Mouse (Mus musculus) heart, postnatal 0 days (tissue): Measurements from ENCODE around the gene Cldn14. TPM values are rescaled to one million over a fixed set of nuclear protein-coding genes. Genes with fewer than 3 reads are reported as not detected.
"Not testable (repeated sequence)": the region's sequence is repeated elsewhere in the genome, so short reads cannot be mapped to it uniquely, and the experiment has no call there.

Experiments
- ATAC-seq: fragments of 200-750 bp; cut with Nextera tagmentation; 2 replicates; pipeline ENCODE4 v1.8.0; 2017; ENCODE audit warnings: low read depth, moderate number of reproducible peaks, moderate library complexity; ENCODE audit not compliant: insufficient read depth
- DNase-seq: peaks from one replicate; pipeline ENCODE4 v3.0.0-alpha.2; 2016; ENCODE audit warnings: low spot score
- H3K27ac ChIP-seq: fragments of 300-500 bp; sonication (generic); 2 replicates; pipeline ENCODE4 v1.5.1; 2014; ENCODE audit warnings: low read depth, mild to moderate bottlenecking
- H3K27me3 ChIP-seq: fragments of 300-500 bp; sonication (generic); 2 replicates; pipeline ENCODE4 v1.6.1; 2014; ENCODE audit warnings: low read length, mixed read lengths; ENCODE audit not compliant: control insufficient read depth, insufficient read depth
- H3K36me3 ChIP-seq: fragments of 300-500 bp; sonication (generic); replicated peaks from 2 replicates; pipeline ENCODE4 v1.6.1; 2014; ENCODE audit warnings: low read length, mixed read lengths; ENCODE audit not compliant: control insufficient read depth, insufficient read depth
- H3K4me1 ChIP-seq: fragments of 300-500 bp; sonication (generic); 2 replicates; pipeline ENCODE4 v1.6.1; 2014; ENCODE audit warnings: antibody characterized with exemption; ENCODE audit not compliant: control insufficient read depth, insufficient read depth
- H3K4me2 ChIP-seq: fragments of 300-500 bp; sonication (generic); 2 replicates; pipeline ENCODE4 v1.6.1; 2014; ENCODE audit warnings: low read depth, mild to moderate bottlenecking, low read length, moderate library complexity
- H3K4me3 ChIP-seq: fragments of 300-500 bp; sonication (generic); 2 replicates; pipeline ENCODE4 v1.5.1; 2014; ENCODE audit warnings: low read depth, low read length
- H3K9ac ChIP-seq: fragments of 300-500 bp; sonication (generic); replicated peaks from 2 replicates; pipeline ENCODE4 v1.6.1; 2014; ENCODE audit warnings: low read depth, low read length, mixed read lengths
- H3K9me3 ChIP-seq: fragments of 300-500 bp; sonication (generic); replicated peaks from 2 replicates; pipeline ENCODE4 v1.6.1; 2016; ENCODE audit warnings: low read length; ENCODE audit not compliant: control insufficient read depth
- CTCF ChIP-seq: IDR thresholded peaks from 2 replicates; pipeline ENCODE4 v1.5.1; 2016; ENCODE audit warnings: antibody characterized with exemption, control low read depth, low read depth
- EP300 ChIP-seq: IDR thresholded peaks from 2 replicates; pipeline ENCODE4 v1.6.1; 2016; ENCODE audit warnings: antibody characterized with exemption, low read depth
- WGBS: fragments of 180-500 bp; shearing (Covaris S2); extraction: QIAGEN DNeasy Blood & Tissue Kit; methylation state at CpG from one replicate; pipeline ENCODE4 v1.1.7; 2014; 5-methylcytosine and 5-hydroxymethylcytosine counted together
- polyA plus RNA-seq: library from polyadenylated mRNA; unstranded; fragments of >200 nt; fragmentation: Nextera tagmentation; extraction: Ambion mirVana; gene quantifications from 2 replicates; pipeline ENCODE4 v1.2.1, GENCODE M21; 2015
- total RNA-seq: library from RNA; depleted of rRNA; stranded (reverse); fragments of >200 nt; gene quantifications from 2 replicates; pipeline ENCODE4 v1.2.3, GENCODE M21; 2014; ENCODE audit warnings: low replicate concordance

The Cldn14 gene
- total and polyA plus RNA-seq, 2 experiments from 2014 or later, result not detected

DNA sequence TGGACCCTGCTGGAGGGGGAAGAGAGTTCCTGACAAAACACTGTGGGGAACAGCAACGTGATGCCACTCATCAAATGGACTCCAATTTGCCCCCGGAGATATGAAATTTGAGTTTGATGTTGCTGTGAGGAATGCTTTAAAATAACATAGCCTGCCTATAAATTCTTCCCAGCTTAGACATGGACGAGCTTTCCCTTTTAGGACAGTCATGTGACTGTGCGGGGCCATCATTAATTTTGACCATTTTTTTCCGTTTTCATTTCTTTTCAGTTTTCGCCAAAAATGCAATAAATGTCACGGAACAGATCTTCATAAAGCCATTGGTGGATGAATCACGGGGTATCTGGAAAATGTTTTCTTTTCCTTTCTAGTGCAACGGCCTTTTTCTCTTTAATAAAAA is 25.5 kb upstream of the Cldn14 start:
- DNase-seq (no peak), ATAC-seq (no peak)
- no peak overlapping the region for H3K4me2 ChIP-seq
- H3K27me3 ChIP-seq, result peaks cover 6% of the 10 kb centered on the region; the same call in 1 of the 2 replicates
- H3K9me3 ChIP-seq, result no peaks in the 10 kb centered on the region
- H3K27ac ChIP-seq, result no peak overlapping the region
- H3K36me3 ChIP-seq, result no peaks in the 10 kb centered on the region
- H3K9ac ChIP-seq, result no peak overlapping the region
- no peak for TF ChIP-seq EP300
- TF ChIP-seq CTCF, result no peak
- 68% methylated on average over 9 of the region's 9 CpGs for WGBS
- H3K4me3 ChIP-seq, result no peak overlapping the region
- H3K4me1 ChIP-seq, result no peaks in the 10 kb centered on the region

GRCm38 (mm10) chr16:94032270-94032669 is 23.6 kb upstream of the Cldn14 start:
- DNase-seq, result no peak
- no peaks in the 10 kb centered on the region for H3K36me3 ChIP-seq
- TF ChIP-seq EP300 (no peak), CTCF (no peak)

GRCm38 (mm10) chr16:94023352-94024280 is 15.0 kb upstream of the Cldn14 start:
- no peak for ATAC-seq

More at GRCm38 (mm10) chr16:94032270-94032669, 23.6 kb upstream of the Cldn14 start:
- Histone ChIP-seq H3K9me3 (no peaks in the 10 kb centered on the region), H3K27me3 (peaks cover 3% of the 10 kb centered on the region; the same call in 1 of the 2 replicates), H3K4me1 (no peaks in the 10 kb centered on the region), H3K4me3 (no peak overlapping the region), H3K4me2 (no peak overlapping the region), H3K27ac (no peak overlapping the region), H3K9ac (no peak overlapping the region)
- WGBS, result 71% methylated on average over 5 of the region's 5 CpGs
- no peak for ATAC-seq

GRCm38 (mm10) chr16:94019725-94020124 is 11.1 kb upstream of the Cldn14 start:
- 65% methylated on average over 8 of the region's 8 CpGs for WGBS
- H3K4me2 ChIP-seq, ATAC-seq, H3K36me3 ChIP-seq, H3K9me3 ChIP-seq, H3K4me3 ChIP-seq, H3K27ac ChIP-seq, DNase-seq, H3K27me3 ChIP-seq, H3K4me1 ChIP-seq, H3K9ac ChIP-seq: not testable (repeated sequence)

More at GRCm38 (mm10) chr16:94023352-94024280, 15.0 kb upstream of the Cldn14 start:
- DNase-seq, result no peak
- H3K9ac ChIP-seq, result no peak overlapping the region
- H3K4me2 ChIP-seq, result no peak overlapping the region
- H3K27me3 ChIP-seq, result no peaks in the 10 kb centered on the region
- no peaks in the 10 kb centered on the region for H3K4me1 ChIP-seq
- H3K36me3 ChIP-seq, result no peaks in the 10 kb centered on the region
- H3K4me3 ChIP-seq, result no peak overlapping the region
- H3K27ac ChIP-seq, result no peak overlapping the region
- TF ChIP-seq EP300 (no peak), CTCF (no peak)
- 68% methylated on average over 28 of the region's 28 CpGs for WGBS
- peaks cover 8% of the 10 kb centered on the region; the same call in 1 of the 2 replicates for H3K9me3 ChIP-seq

- TF ChIP-seq EP300, result no peak
- TF ChIP-seq CTCF, result no peak
- DNase-seq, result no peak
- no peaks in the 10 kb centered on the region for H3K4me1 ChIP-seq
- 66% methylated on average over 4 of the region's 4 CpGs for WGBS
- H3K36me3 ChIP-seq, result no peaks in the 10 kb centered on the region
- H3K9me3 ChIP-seq, result no peaks in the 10 kb centered on the region
- H3K27ac ChIP-seq, result no peak overlapping the region
- no peak for ATAC-seq
- H3K4me2 ChIP-seq, result no peak overlapping the region
- no peaks in the 10 kb centered on the region for H3K27me3 ChIP-seq
- no peak overlapping the region for H3K9ac ChIP-seq
- no peak overlapping the region for H3K4me3 ChIP-seq
Observed at GRCm38 (mm10) chr16:94017953-94018352, 9.3 kb upstream of the Cldn14 start.
